Mouse (Mus musculus) stomach, postnatal 0 days (tissue): ENCODE measurements around the gene Tspan15. TPM values are rescaled to one million over a fixed set of nuclear protein-coding genes. Genes with fewer than 3 reads are reported as not detected.

ENCODE experiments used
- ATAC-seq: fragments of 200-750 bp; cut with Nextera tagmentation; 2 replicates; pipeline ENCODE4 v1.8.0; 2017; ENCODE audit not compliant: low FRiP score, low TSS enrichment
- DNase-seq: peaks from one replicate; pipeline ENCODE4 v3.0.0-alpha.2; 2016; ENCODE audit warnings: low spot score
- H3K27ac ChIP-seq: fragments of 300-500 bp; sonication (generic); replicated peaks from 2 replicates; pipeline ENCODE4 v1.5.1; 2014; ENCODE audit warnings: mild to moderate bottlenecking, control low read depth
- H3K27me3 ChIP-seq: fragments of 300-500 bp; sonication (generic); 2 replicates; pipeline ENCODE4 v1.6.1; 2014; ENCODE audit warnings: low read length; ENCODE audit not compliant: control insufficient read depth, insufficient read depth
- H3K36me3 ChIP-seq: fragments of 300-500 bp; sonication (generic); 2 replicates; pipeline ENCODE4 v1.6.1; 2014; ENCODE audit warnings: low read length, mixed read lengths; ENCODE audit not compliant: control insufficient read depth, insufficient read depth
- H3K4me1 ChIP-seq: fragments of 300-500 bp; sonication (generic); replicated peaks from 2 replicates; pipeline ENCODE4 v1.6.1; 2014; ENCODE audit warnings: antibody characterized with exemption; ENCODE audit not compliant: control insufficient read depth, insufficient read depth
- H3K4me2 ChIP-seq: fragments of 300-500 bp; sonication (generic); replicated peaks from 2 replicates; pipeline ENCODE4 v1.6.1; 2014; ENCODE audit warnings: low read depth, mild to moderate bottlenecking, control low read depth, moderate library complexity
- H3K4me3 ChIP-seq: fragments of 300-500 bp; sonication (generic); 2 replicates; pipeline ENCODE4 v1.5.1; 2014; ENCODE audit warnings: low read depth, low read length, control low read depth
- H3K9ac ChIP-seq: fragments of 300-500 bp; sonication (generic); 2 replicates; pipeline ENCODE4 v1.6.1; 2014; ENCODE audit warnings: mild to moderate bottlenecking, low read length, control low read depth, mixed read lengths
- H3K9me3 ChIP-seq: fragments of 300-500 bp; sonication (generic); 2 replicates; pipeline ENCODE4 v1.6.1; 2016; ENCODE audit warnings: low read length; ENCODE audit not compliant: control insufficient read depth
- CTCF ChIP-seq: IDR thresholded peaks from 2 replicates; pipeline ENCODE4 v1.5.1; 2016; ENCODE audit warnings: antibody characterized with exemption, low read depth, mild to moderate bottlenecking, moderate library complexity
- EP300 ChIP-seq: optimal IDR thresholded peaks from 2 replicates; pipeline ENCODE3; 2016; ENCODE audit warnings: antibody characterized with exemption
- WGBS: fragments of 180-500 bp; shearing (Covaris S2); extraction: QIAGEN DNeasy Blood & Tissue Kit; methylation state at CpG from one replicate; pipeline ENCODE4 v1.1.7; 2014; 5-methylcytosine and 5-hydroxymethylcytosine counted together
- microRNA-seq: library from miRNA; unstranded; fragments of <30 nt; microRNA quantifications from one replicate; pipeline ENCODE4, GENCODE M21; 2016
- polyA plus RNA-seq: library from polyadenylated mRNA; unstranded; fragments of >200 nt; fragmentation: Nextera tagmentation; extraction: Ambion mirVana; gene quantifications from 2 replicates; pipeline ENCODE4 v1.2.1, GENCODE M21; 2015

Tspan15 gene
- polyA plus RNA-seq, 1 experiment from 2014 or later: 97.4 TPM

- H3K27ac ChIP-seq: no peak within 1 kb of the TSS
- no peaks in the 10 kb centered on the region for H3K9me3 ChIP-seq
- H3K4me1 ChIP-seq: no peaks in the 10 kb centered on the region
- DNase-seq (no peak), ATAC-seq (no peak)
- H3K4me3 ChIP-seq: no peak within 1 kb of the TSS
- no peaks in the 10 kb centered on the region for H3K36me3 ChIP-seq
- no peak within 1 kb of the TSS for H3K9ac ChIP-seq
- WGBS: 39% methylated on average over 8 of the region's 8 CpGs
- no peak within 1 kb of the TSS for H3K4me2 ChIP-seq
- no peaks in the 10 kb centered on the region for H3K27me3 ChIP-seq
- TF ChIP-seq CTCF: no peak
- TF ChIP-seq EP300: no peak
Measured at GRCm38 (mm10) chr10:62143820-62144219, 87.2 kb downstream of the Tspan15 start, which contains the start of gene Fam241b. Gene Fam241b (minus strand): TSS chr10:62143920.

- ATAC-seq (no peak), DNase-seq (peak; percentile 25)
- H3K4me1 ChIP-seq: no peaks in the 10 kb centered on the region
- H3K36me3 ChIP-seq: no peaks in the 10 kb centered on the region
- H3K9ac ChIP-seq: no peak overlapping the region
- no peak for TF ChIP-seq CTCF
- no peak for TF ChIP-seq EP300
- no peaks in the 10 kb centered on the region for H3K9me3 ChIP-seq
- no peak overlapping the region for H3K4me2 ChIP-seq
- H3K27me3 ChIP-seq: peaks cover 8% of the 10 kb centered on the region; the same call in 1 of the 2 replicates
- H3K4me3 ChIP-seq: no peak overlapping the region
- no peak overlapping the region for H3K27ac ChIP-seq
- 19% methylated on average over 3 of the region's 3 CpGs for WGBS
Measured at GRCm38 (mm10) chr10:62138040-62138439, 93.0 kb downstream of the Tspan15 start.

GRCm38 (mm10) chr10:62137150-62137549 lies 93.9 kb downstream of the Tspan15 start:
- TF ChIP-seq EP300: no peak
- no peak for TF ChIP-seq CTCF
- H3K9me3 ChIP-seq: no peaks in the 10 kb centered on the region
- no peak overlapping the region for H3K4me3 ChIP-seq
- no peaks in the 10 kb centered on the region for H3K36me3 ChIP-seq
- H3K27me3 ChIP-seq: peaks cover 8% of the 10 kb centered on the region; the same call in 1 of the 2 replicates
- WGBS: 23% methylated on average over 4 of the region's 4 CpGs
- no peak overlapping the region for H3K4me2 ChIP-seq
- no peaks in the 10 kb centered on the region for H3K4me1 ChIP-seq
- H3K9ac ChIP-seq: no peak overlapping the region
- DNase-seq (no peak), ATAC-seq (no peak)
- no peak overlapping the region for H3K27ac ChIP-seq

- 3% methylated on average over 8 of the region's 8 CpGs for WGBS
- no peak overlapping the region for H3K27ac ChIP-seq
- H3K4me3 ChIP-seq: no peak overlapping the region
- TF ChIP-seq EP300 (no peak), CTCF (no peak)
- H3K27me3 ChIP-seq: peaks cover 8% of the 10 kb centered on the region; the same call in 1 of the 2 replicates
- DNase-seq (no peak), ATAC-seq (no peak)
- H3K9ac ChIP-seq: no peak overlapping the region
- H3K36me3 ChIP-seq: no peaks in the 10 kb centered on the region
- no peaks in the 10 kb centered on the region for H3K9me3 ChIP-seq
- no peak overlapping the region for H3K4me2 ChIP-seq
- H3K4me1 ChIP-seq: no peaks in the 10 kb centered on the region
Measured at GRCm38 (mm10) chr10:62135696-62136470, 95.2 kb downstream of the Tspan15 start.

Small RNAs within 50 kb of the gene (microRNA-seq; reads per million reads assigned to microRNA genes)
- gene Mir7662: 1.3 reads per million

Other genes starting within 250 kb of the Tspan15 start
- 0.79 and 1.2 TPM in 2 replicates for gene Neurog3, start 98.2 kb downstream of the Tspan15 start, polyA plus RNA-seq
- gene Fam241b, start 87.3 kb downstream of the Tspan15 start, polyA plus RNA-seq: 30.6 and 33.4 TPM in 2 replicates
- 1.3 and 1.6 TPM in 2 replicates for gene Tacr2, start 21.2 kb upstream of the Tspan15 start, polyA plus RNA-seq
- gene Hk1, start 148.7 kb upstream of the Tspan15 start, polyA plus RNA-seq: 35.6 and 36.5 TPM in 2 replicates
- gene Hkdc1, start 191.2 kb upstream of the Tspan15 start, polyA plus RNA-seq: 5.5 and 5.6 TPM in 2 replicates
- gene 4930507D05Rik, start 218.2 kb upstream of the Tspan15 start, polyA plus RNA-seq: 0.21 and 0.23 TPM in 2 replicates
- 12.6 and 13.9 TPM in 2 replicates for gene Supv3l1, start 218.5 kb upstream of the Tspan15 start, polyA plus RNA-seq